Mouse (Mus musculus) heart, adult 8-10 months (tissue): ENCODE data around the gene Angptl2. TPM values are rescaled to one million over a fixed set of nuclear protein-coding genes. Genes with fewer than 3 reads are reported as not detected.
A peak's percentile ranks its signal among the peaks of the same experiment; 100 is the strongest.

Source experiments
- DNase-seq: peaks from one replicate; pipeline ENCODE4 v3.0.0; 2022; ENCODE audit warnings: low spot score
- total RNA-seq, 4 experiments: library from RNA; stranded (reverse); gene quantifications; 2 replicates each; pipeline ENCODE4 v1.2.4; 2022

Angptl2 gene
- total RNA-seq: 10 to 100 TPM; 32.9 to 57.7 (median 53.5) TPM

DNA sequence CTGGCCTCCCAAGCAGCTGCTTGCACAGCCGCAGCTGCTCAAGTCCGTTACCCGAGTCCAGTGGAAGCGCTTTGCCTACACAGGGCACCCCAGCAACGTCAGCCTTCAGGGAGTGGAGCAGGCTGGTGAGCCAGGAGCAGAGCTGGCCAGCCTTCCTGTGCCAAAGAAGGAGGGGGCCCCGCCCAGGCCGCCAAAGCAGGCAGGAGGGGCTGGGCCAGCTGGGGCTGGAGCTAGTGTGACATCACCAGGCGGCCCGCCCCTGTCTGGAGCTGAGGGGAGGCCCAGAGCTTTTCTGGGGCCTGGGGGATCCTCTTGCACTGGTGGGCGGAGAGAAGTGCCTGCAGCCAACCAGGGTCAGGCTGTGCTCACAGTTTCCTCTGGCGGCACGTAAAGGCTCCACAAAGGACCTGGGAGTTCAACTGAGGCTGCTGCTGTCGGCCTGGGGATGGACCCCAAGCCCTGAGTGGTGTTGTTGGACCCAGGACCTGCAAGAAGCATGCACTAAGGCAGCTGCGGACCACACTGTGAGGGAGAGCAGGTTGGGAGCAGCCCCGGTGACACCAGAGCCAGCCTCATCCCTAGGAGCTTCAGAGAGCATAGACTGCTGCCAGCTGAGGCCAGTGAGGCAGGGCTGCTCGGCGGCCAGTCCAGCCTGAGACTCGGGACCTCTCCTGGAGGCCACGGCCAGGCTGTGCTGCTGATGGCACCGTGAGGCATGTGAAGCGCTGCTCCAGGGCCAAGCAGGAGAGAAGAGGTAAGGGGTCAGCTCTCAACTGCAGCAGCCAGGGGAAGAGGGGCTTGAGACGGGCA lies at the start of gene Angptl2:
Angptl2 (plus strand) TSS at position 370 of the 810 bp plus-strand sequence.
- DNase-seq: peak; percentile 89

DNA sequence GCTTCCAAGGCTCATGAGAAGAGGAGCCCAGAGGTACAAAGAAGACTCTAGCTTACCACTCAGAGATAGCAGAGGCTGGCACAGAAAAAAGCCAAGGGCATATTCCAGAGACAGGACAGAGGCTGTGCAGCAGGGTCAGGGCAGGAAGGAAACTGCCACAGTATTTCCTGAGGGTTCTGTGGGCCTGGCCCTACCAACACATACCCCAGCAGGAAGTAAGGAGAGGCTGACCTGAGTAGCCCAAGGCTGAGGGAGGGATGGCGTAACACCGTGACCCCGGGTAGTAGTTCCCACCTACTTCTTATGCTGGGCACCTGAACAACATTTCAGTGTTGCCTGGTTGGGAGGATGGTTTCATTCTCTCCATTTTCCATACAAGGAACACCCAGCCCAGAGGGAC lies 48.8 kb upstream of the Angptl2 start:
- no peak for DNase-seq

- no peak for DNase-seq
Observed at GRCm38 (mm10) chr2:33169445-33169844, 46.4 kb upstream of the Angptl2 start.

GRCm38 (mm10) chr2:33170777-33171565 lies 44.9 kb upstream of the Angptl2 start:
- no peak for DNase-seq

GRCm38 (mm10) chr2:33173126-33173525 lies 42.7 kb upstream of the Angptl2 start:
- no peak for DNase-seq

GRCm38 (mm10) chr2:33173686-33174085 lies 42.2 kb upstream of the Angptl2 start:
- DNase-seq: no peak

- DNase-seq: no peak
Observed at GRCm38 (mm10) chr2:33176516-33176915, 39.4 kb upstream of the Angptl2 start.

- no peak for DNase-seq
Observed at GRCm38 (mm10) chr2:33176921-33177320, 38.9 kb upstream of the Angptl2 start.

- no peak for DNase-seq
Observed at GRCm38 (mm10) chr2:33177443-33178242, 38.2 kb upstream of the Angptl2 start.

- DNase-seq: no peak
Observed at GRCm38 (mm10) chr2:33178243-33178932, 37.5 kb upstream of the Angptl2 start.

GRCm38 (mm10) chr2:33179171-33179929 lies 36.5 kb upstream of the Angptl2 start:
- no peak for DNase-seq

- no peak for DNase-seq
Observed at GRCm38 (mm10) chr2:33179930-33180630, 35.8 kb upstream of the Angptl2 start.

- DNase-seq: no peak
Observed at GRCm38 (mm10) chr2:33183321-33183720, 32.5 kb upstream of the Angptl2 start.

DNA sequence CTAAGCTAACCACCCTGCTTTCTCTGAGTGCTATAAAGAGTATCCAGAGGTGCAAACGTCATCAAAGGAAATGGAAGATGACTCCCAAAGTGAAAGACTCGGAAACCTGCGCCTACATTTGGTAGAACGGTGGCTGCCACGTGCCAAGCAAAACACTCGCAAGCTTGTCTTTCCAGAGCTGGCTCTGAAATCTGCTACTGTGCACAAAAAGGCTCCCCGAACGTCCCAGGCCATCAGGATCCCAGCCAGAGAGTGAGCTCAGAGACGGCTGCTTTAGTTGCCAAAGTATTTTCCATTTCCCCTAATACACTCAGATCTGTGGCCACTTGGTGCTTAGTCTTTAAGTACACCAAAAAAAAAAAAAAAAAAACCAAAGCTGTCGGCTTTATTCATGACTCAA lies 31.2 kb upstream of the Angptl2 start:
- peak; percentile 76 for DNase-seq

GRCm38 (mm10) chr2:33185258-33185657 lies 30.6 kb upstream of the Angptl2 start:
- DNase-seq: no peak

DNA sequence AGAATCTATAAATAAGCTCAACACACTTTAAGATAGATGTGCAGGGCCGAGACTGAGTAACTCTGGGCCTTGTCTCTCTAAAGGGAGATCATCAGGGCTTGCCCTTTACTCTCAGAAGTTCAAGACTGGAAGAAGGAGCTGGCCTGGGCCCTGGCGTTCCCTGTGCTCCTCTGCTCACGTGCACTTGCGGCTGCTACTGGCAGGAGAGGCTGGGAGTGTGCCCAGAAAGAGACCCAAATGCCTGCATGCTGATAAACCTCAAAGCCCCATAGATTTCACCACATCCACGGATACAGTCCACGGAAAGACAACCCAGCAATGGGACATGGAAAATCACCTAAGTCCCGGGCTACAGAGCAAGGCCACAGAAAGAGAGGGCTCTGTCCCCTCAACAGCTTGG lies 29.4 kb upstream of the Angptl2 start:
- no peak for DNase-seq

DNA sequence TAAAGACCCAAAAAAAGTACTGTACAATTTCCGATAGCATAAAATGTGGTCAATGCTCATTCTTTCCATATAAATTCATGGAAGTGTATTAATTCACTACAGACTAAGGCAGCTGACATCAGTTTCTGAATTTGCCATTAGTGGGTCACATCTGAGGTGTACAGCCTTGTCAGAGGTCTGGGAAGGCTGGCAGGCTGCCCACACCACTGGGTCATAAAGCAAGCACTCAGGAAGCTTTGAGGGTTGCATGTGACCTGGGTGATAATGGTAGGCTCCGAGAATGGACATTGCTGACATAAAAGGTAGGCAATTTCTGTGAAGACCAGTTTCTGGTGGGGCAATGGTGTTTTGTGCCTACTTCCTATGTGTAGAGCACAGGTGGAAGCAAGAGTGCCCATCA lies 28.0 kb upstream of the Angptl2 start:
- no peak for DNase-seq

DNA sequence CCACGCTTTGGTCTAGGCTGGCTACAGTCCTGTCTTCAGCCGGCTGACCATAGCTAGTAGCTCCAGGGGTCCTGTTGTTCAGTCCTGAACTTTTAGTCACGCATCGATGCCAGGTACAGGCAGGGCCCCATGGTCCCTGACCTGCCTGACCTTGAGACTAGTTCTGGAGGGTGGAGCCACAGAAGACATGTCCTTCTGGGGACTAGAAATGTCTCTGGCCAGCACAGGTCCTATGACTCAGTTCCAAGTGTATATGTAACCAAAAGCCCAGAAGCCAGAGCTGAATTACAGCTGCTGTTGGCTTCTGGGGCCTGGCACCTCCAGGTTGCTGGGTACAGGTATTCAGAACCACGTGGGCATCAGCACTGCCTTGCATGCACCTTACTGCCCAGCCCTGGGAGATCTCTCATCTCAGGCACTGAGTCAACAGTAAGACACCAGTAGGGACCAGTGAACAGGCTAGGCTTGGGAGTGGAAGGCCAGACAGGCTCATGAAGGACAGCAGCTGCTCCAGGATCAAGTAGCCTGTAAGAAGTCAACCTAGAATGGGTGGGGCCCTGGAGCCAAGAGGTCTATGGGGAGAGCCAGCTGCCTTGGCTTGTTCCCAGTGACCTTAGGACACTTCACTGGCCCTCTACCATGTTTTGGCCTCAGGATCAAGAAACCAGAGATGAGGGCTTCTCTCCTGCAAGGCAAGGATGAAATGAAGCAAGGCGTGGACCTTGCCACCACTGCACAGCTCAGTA lies 26.8 kb upstream of the Angptl2 start:
- no peak for DNase-seq

DNA sequence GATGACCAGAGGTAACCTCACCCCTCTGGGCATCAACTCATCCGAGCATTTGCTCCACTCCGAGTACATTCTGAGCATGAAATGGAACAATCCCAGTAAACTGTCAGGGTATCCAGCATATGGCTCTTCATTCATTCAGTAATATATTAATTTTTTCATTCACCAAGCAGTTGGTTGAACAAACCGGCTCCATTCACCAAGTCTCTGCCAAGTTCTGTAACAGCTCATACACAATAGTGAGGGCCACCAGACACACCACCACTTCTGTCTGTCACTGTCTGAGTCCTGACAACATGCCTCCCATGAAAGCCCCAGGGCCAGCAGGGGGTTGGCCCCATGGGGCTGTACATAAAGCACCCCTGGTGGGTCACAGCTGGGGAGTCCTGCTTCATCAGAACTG lies 25.9 kb upstream of the Angptl2 start:
- DNase-seq: no peak
